Mouse (Mus musculus) hindbrain, embryonic 13.5 days (tissue): ENCODE results near the gene Auts2. TPM values are rescaled to one million over a fixed set of nuclear protein-coding genes. Genes with fewer than 3 reads are reported as not detected.

Experiments
- ATAC-seq: fragments of 200-750 bp; cut with Nextera tagmentation; 2 replicates; pipeline ENCODE4 v1.8.0; 2017; ENCODE audit warnings: moderate TSS enrichment; ENCODE audit not compliant: low FRiP score
- H3K27ac ChIP-seq: fragments of 300-500 bp; sonication (generic); 2 replicates; pipeline ENCODE4 v1.5.1; 2015; ENCODE audit warnings: inconsistent platforms, mild to moderate bottlenecking, moderate library complexity
- H3K27me3 ChIP-seq: fragments of 300-500 bp; sonication (generic); 2 replicates; pipeline ENCODE4 v1.6.1; 2015; ENCODE audit warnings: mild to moderate bottlenecking, inconsistent platforms
- H3K36me3 ChIP-seq: fragments of 300-500 bp; sonication (generic); 2 replicates; pipeline ENCODE4 v1.6.1; 2015; ENCODE audit warnings: mild to moderate bottlenecking, inconsistent platforms
- H3K4me1 ChIP-seq: fragments of 300-500 bp; sonication (generic); replicated peaks from 2 replicates; pipeline ENCODE4 v1.6.1; 2015; ENCODE audit warnings: inconsistent platforms
- H3K4me2 ChIP-seq: fragments of 300-500 bp; sonication (generic); 2 replicates; pipeline ENCODE4 v1.6.1; 2015; ENCODE audit warnings: inconsistent platforms, mild to moderate bottlenecking, moderate library complexity
- H3K4me3 ChIP-seq: fragments of 300-500 bp; sonication (generic); 2 replicates; pipeline ENCODE4 v1.5.1; 2015; ENCODE audit warnings: mild to moderate bottlenecking, inconsistent platforms
- H3K9ac ChIP-seq: fragments of 300-500 bp; sonication (generic); 2 replicates; pipeline ENCODE4 v1.6.1; 2015; ENCODE audit warnings: mild to moderate bottlenecking, inconsistent platforms
- H3K9me3 ChIP-seq: fragments of 300-500 bp; sonication (generic); 2 replicates; pipeline ENCODE4 v1.6.1; 2016; ENCODE audit warnings: inconsistent platforms
- WGBS: fragments of 180-500 bp; shearing (Covaris S2); methylation state at CpG from one replicate; pipeline ENCODE4 v1.1.7; 2015; 5-methylcytosine and 5-hydroxymethylcytosine counted together
- polyA plus RNA-seq: library from polyadenylated mRNA; unstranded; fragments of >200 nt; fragmentation: Nextera tagmentation; extraction: Ambion mirVana; gene quantifications from 2 replicates; pipeline ENCODE4 v1.2.1, GENCODE M21; 2015

Auts2 gene
- polyA plus RNA-seq, 1 experiment from 2014 or later: 89.9 TPM

DNA sequence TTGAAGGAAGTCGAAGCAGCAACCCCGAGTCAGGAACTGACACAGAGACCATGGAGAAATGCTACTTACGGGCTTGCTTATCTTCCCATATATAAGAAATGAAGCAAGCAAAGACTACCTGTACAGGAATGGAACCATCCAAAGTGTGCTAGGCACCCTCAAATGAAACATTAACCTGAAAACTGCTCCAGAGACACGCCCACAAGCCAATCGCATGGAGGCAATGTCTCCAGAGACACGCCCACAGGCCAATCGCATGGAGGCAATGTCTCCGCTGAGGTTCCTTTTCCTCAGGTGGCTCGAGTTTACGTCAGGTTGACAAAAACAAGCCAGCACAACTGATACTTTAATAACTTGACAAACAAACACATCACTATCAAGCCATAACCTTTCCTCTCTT lies 379.2 kb downstream of the Auts2 start:
- Histone ChIP-seq H3K27ac (no peak overlapping the region), H3K36me3 (no peaks in the 10 kb centered on the region), H3K27me3 (no peaks in the 10 kb centered on the region), H3K9ac (no peak overlapping the region), H3K4me2 (no peak overlapping the region), H3K9me3 (no peaks in the 10 kb centered on the region), H3K4me1 (peaks cover 32% of the 10 kb centered on the region), H3K4me3 (no peak overlapping the region)
- 77% methylated on average over 10 of the region's 10 CpGs for WGBS
- ATAC-seq: no peak

DNA sequence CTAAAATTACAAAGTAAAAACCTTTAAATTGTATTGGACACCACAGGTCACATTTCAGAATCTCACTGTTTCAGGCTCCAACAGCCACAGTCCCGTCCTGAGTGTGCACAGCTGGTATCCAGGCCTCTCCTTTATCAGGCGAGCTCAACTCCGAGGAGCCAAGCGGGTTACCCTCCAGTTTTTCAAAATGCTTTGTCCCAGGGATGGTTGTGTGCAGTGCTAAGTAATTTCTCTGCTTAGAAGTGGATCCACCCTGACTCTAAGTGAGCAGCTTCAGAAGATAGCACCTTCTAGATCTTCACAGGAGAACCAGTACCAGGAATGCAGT lies 381.0 kb downstream of the Auts2 start:
- peaks cover 29% of the 10 kb centered on the region for H3K4me1 ChIP-seq
- WGBS: 30% methylated on average over 4 of the region's 4 CpGs
- H3K27ac ChIP-seq: 0 out of 2 replicates have a peak overlapping the region, but pooled peaks have one; percentile 59
- H3K36me3 ChIP-seq: no peaks in the 10 kb centered on the region
- H3K9me3 ChIP-seq: no peaks in the 10 kb centered on the region
- no peak overlapping the region for H3K4me2 ChIP-seq
- H3K27me3 ChIP-seq: no peaks in the 10 kb centered on the region
- no peak overlapping the region; the same call in 1 of the 2 replicates for H3K9ac ChIP-seq
- no peak overlapping the region for H3K4me3 ChIP-seq
- no peak for ATAC-seq

DNA sequence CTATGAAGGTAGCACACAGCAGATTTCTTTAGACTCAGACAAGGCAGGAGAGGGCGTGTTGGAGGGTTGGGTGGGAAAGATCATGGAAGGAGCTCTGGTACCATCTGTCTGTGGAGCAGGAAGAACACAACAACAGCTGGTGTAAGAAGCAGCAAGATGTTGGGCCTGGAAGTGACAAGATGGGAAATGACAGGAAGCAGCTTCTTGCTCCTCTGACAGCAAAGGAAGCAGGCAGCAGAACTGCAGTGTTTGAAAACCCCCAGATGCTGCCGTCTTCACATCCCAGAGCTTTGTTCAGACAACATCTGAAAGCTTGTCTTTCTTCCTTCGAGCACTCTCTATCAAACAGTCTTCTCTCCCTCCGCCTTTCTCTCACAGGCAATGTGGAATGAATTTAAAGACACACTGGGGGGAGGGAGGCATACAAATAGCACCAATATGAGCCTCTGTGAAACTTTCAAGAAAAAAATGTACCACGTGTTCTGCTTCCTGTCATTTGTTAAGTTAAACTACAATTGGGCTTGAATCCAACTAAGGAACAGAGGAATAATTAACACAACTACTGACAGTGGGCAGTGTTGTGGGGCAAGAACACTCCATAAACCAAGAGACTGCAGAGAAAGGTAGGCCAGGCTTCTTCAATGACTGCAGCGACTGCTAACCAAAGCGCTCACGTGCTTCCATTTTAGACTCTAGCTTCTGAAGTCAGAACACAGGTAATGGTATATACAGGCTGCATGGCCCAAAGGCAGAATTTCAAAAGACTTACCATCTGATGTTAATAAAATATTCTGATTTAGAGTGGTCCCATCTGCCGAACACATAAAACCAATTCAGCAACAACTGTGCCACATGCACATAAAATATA lies 381.6 kb downstream of the Auts2 start:
- 40% methylated on average over 9 of the region's 9 CpGs for WGBS
- Histone ChIP-seq H3K4me2 (no peak overlapping the region), H3K4me3 (no peak overlapping the region), H3K27ac (peak overlapping the region; percentile 59; the same call in 1 of the 2 replicates), H3K9ac (no peak overlapping the region; the same call in 1 of the 2 replicates), H3K9me3 (no peaks in the 10 kb centered on the region), H3K36me3 (no peaks in the 10 kb centered on the region), H3K4me1 (peaks cover 29% of the 10 kb centered on the region), H3K27me3 (no peaks in the 10 kb centered on the region)
- no peak for ATAC-seq

DNA sequence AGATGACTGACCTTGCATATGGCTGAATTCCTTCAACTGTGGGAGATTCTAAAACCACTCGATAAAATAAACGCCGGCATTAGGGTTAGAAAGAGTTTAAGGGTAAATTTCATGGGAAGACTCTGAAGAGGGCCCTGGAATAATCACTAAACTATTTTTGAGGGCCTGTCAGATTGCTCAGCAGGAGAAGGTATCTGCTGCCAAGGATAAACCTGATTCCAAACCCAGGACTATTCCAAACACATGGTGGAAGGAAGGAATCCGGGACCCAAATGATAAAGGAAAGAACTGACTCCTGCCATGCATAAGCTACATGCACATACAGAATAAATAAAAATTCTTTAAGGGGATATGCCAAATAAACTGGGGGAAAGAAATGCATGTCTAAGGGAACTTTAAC lies 399.0 kb downstream of the Auts2 start:
- no peaks in the 10 kb centered on the region for H3K36me3 ChIP-seq
- WGBS: 94% methylated on average over 4 of the region's 4 CpGs

DNA sequence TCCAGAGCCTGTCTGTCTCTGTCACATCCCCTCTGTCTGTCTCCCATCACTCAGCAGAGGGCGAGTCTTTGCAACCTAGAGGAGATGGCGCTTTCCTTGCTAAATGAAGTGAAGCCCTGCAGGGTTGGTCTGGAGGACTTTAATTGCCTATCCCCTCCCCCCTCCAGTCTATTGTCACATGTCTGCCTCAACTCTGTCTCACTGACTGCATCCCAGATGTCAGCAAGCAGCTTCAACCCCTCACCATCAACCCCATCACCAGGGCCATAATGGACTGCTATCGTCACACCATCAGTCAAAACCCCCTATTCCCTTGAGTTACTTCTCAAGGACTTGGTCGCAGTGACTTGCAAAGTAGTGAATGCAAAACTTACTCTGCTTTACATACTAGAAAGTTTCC lies 402.3 kb downstream of the Auts2 start:
- no peak for ATAC-seq
- Histone ChIP-seq H3K9ac (no peak overlapping the region), H3K36me3 (no peaks in the 10 kb centered on the region), H3K9me3 (no peaks in the 10 kb centered on the region), H3K4me3 (no peak overlapping the region), H3K27ac (no peak overlapping the region), H3K4me1 (peaks cover 30% of the 10 kb centered on the region), H3K27me3 (no peaks in the 10 kb centered on the region), H3K4me2 (no peak overlapping the region)
- 50% methylated on average over 4 of the region's 4 CpGs for WGBS

More for the DNA sequence above, 399.0 kb downstream of the Auts2 start:
- no peaks in the 10 kb centered on the region for H3K9me3 ChIP-seq
- no peaks in the 10 kb centered on the region for H3K27me3 ChIP-seq
- peaks cover 31% of the 10 kb centered on the region for H3K4me1 ChIP-seq
- H3K27ac ChIP-seq: no peak overlapping the region
- H3K4me3 ChIP-seq: no peak overlapping the region
- H3K4me2 ChIP-seq: no peak overlapping the region
- ATAC-seq: no peak
- no peak overlapping the region for H3K9ac ChIP-seq

DNA sequence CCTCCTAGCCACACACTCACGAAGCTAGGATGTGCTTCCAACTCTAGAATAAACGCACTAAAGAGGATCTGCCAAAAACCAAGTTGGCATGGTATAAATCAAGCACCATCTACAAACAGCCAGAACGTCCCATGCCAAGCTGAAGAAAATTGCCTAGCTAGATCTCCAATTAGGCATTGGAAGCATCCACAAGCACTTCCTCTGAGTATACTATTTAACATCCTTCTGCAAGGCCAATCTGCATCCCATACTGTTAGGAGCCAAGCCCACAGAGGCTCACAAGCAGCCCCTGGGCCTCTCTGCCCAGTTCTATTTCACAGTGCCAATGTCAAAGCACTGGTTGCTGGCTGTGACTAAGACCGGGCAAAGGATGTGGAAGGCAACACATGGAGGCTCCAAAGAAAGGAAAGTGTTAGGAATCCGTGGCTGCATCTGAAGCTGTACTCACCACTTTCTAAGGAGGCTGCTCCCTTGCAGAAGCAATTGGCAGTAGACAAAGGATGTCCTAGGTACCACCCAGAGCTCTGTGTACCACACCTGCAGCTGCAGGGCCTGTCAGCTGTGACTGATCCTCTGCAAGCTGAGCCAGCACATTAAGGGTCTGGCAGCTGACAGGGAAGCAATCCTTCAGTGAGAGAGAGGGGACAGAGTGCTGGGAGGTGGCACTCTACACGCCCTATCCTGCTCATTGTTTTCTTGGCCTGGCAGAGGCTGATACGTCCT lies 407.0 kb downstream of the Auts2 start:
- H3K4me1 ChIP-seq: peaks cover 30% of the 10 kb centered on the region
- no peaks in the 10 kb centered on the region for H3K9me3 ChIP-seq
- no peak overlapping the region for H3K9ac ChIP-seq
- no peak for ATAC-seq
- H3K27me3 ChIP-seq: no peaks in the 10 kb centered on the region
- H3K27ac ChIP-seq: peak overlapping the region; percentile 52
- H3K36me3 ChIP-seq: no peaks in the 10 kb centered on the region
- H3K4me3 ChIP-seq: no peak overlapping the region
- no peak overlapping the region for H3K4me2 ChIP-seq
- WGBS: 59% methylated on average over 7 of the region's 7 CpGs

DNA sequence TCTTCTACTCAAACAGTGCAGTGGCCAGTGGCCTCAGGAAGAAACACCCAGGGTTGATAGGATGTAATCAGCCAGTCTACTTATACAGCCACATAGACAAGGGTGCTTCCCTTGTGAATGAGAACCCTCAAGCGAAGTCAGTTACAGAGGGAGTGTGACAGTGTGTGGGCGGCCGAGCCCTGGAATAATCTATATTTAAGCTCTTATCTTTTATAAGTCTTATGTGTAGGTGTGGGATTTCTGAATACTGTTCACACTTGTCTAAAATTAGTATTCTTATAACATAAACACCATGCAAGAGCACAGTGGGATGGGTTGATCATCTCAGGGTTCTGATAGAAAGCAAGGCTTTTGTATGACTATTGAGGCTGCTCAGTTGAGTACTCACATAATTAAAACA lies 411.2 kb downstream of the Auts2 start:
- Histone ChIP-seq H3K36me3 (no peaks in the 10 kb centered on the region), H3K9ac (no peak overlapping the region), H3K9me3 (no peaks in the 10 kb centered on the region), H3K4me1 (peaks cover 42% of the 10 kb centered on the region), H3K4me2 (no peak overlapping the region), H3K27ac (no peak overlapping the region), H3K27me3 (no peaks in the 10 kb centered on the region), H3K4me3 (no peak overlapping the region)
- ATAC-seq: no peak
- WGBS: 97% methylated on average over 3 of the region's 3 CpGs

DNA sequence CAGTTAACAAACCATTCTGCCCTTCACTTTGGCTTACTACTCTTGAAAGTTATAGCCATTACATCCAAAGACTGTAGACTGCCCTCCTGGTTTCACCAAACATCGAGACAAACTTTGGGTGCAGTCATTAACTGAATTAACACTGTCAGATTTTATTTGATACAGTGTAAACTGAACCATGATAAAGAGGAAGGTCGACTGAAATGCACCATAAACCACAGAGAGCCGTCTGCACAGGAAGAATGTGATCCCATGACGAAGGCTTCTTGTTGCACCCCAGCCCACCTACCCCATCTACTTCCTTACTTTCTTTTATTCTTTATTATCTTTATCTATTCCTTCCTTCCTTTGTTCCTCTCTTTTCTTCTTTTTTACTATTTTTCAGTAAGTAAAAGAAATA lies 412.6 kb downstream of the Auts2 start:
- no peak overlapping the region for H3K27ac ChIP-seq
- no peak for ATAC-seq
- WGBS: 50% methylated on average over 4 of the region's 4 CpGs
- H3K27me3 ChIP-seq: no peaks in the 10 kb centered on the region
- no peaks in the 10 kb centered on the region for H3K9me3 ChIP-seq
- H3K4me1 ChIP-seq: peaks cover 34% of the 10 kb centered on the region
- no peak overlapping the region for H3K9ac ChIP-seq
- no peak overlapping the region for H3K4me2 ChIP-seq
- no peak overlapping the region for H3K4me3 ChIP-seq
- H3K36me3 ChIP-seq: no peaks in the 10 kb centered on the region

DNA sequence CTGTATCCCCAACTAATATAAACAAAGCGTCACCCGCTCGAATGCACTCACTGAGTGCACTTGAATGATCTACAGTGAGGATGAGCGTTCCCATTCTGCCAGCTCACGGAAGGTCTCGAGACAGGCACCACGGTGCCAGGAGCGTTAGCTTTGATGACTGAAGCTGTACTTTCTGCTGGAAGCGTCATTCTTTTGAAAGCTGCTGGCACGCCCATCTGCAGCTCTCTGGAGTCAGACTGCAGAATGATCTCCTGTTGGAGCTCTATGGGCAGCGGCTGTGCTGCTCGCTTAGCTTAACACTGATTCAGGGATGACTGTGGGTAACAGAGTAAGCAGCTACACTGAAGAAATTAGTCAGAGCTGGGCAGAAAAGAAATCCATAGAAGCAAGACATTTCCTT lies 416.5 kb downstream of the Auts2 start:
- H3K9me3 ChIP-seq: no peaks in the 10 kb centered on the region

DNA sequence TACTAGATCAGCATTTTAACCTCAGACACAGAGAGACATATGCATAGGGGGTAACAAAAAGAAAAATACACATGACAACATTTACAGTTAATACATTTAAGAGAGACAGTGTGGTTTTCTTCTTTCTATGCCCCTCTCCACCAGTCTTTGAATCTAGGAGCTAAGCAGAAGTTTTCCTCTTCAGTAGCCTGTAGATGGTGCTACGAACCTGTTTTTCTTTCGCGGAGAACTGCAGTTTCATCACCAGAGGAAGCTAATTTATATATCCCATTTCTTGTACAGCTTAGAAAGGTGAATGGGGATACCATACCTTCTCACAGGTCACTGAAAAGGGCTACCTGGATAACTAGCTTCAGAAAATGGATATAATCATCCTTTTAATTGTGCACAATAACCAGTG lies 427.5 kb downstream of the Auts2 start:
- no peaks in the 10 kb centered on the region for H3K36me3 ChIP-seq
- H3K4me2 ChIP-seq: no peak overlapping the region
- no peaks in the 10 kb centered on the region for H3K27me3 ChIP-seq
- ATAC-seq: no peak
- WGBS: 72% methylated on average over 3 of the region's 3 CpGs
- H3K27ac ChIP-seq: no peak overlapping the region
- no peaks in the 10 kb centered on the region for H3K9me3 ChIP-seq
- peaks cover 16% of the 10 kb centered on the region for H3K4me1 ChIP-seq
- H3K4me3 ChIP-seq: no peak overlapping the region
- no peak overlapping the region for H3K9ac ChIP-seq

More for the DNA sequence above, 416.5 kb downstream of the Auts2 start:
- Histone ChIP-seq H3K27ac (no peak overlapping the region), H3K4me1 (peaks cover 30% of the 10 kb centered on the region), H3K27me3 (no peaks in the 10 kb centered on the region), H3K9ac (no peak overlapping the region), H3K4me2 (no peak overlapping the region), H3K4me3 (no peak overlapping the region), H3K36me3 (no peaks in the 10 kb centered on the region)
- 73% methylated on average over 12 of the region's 12 CpGs for WGBS
- ATAC-seq: no peak

DNA sequence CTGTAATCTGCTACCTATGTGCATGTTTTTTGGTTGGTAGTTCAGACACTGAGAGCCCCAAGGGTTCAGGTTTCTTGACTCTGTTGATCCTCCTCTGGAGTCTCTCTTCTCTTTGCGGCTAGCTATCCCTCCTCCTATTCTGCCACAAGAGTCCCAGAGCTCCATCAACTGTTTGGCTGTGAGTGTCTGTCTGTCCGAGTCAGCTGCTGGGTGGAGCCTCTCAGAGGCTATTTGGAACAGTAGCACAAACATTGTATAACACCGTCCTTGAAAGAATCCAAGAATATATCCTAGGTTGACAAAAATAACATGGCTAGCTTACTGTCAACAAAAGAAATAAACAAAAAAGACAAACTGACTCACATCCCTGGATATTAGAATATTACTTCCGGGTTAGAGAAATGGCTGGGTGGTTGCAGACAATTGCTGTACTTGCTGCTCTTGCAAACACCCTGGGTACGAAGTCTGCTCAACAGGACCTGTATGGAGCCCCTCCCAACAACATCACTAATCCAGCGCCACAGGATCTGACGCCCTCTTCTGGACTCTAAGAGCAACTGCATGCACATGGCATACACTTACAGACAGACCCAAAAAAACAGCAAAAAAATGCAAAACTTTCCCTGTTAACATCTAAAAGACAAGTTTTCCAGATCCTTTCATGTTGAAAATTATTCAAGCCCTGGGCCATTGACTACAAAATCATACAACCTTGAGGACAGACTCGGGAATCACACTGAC lies 428.4 kb downstream of the Auts2 start:
- H3K9ac ChIP-seq: no peak overlapping the region
- H3K4me1 ChIP-seq: peaks cover 16% of the 10 kb centered on the region
- H3K27me3 ChIP-seq: no peaks in the 10 kb centered on the region
- no peaks in the 10 kb centered on the region for H3K36me3 ChIP-seq
- WGBS: 79% methylated on average over 8 of the region's 8 CpGs
- H3K9me3 ChIP-seq: no peaks in the 10 kb centered on the region
- no peak overlapping the region for H3K27ac ChIP-seq
- no peak for ATAC-seq
- no peak overlapping the region for H3K4me2 ChIP-seq
- no peak overlapping the region for H3K4me3 ChIP-seq

DNA sequence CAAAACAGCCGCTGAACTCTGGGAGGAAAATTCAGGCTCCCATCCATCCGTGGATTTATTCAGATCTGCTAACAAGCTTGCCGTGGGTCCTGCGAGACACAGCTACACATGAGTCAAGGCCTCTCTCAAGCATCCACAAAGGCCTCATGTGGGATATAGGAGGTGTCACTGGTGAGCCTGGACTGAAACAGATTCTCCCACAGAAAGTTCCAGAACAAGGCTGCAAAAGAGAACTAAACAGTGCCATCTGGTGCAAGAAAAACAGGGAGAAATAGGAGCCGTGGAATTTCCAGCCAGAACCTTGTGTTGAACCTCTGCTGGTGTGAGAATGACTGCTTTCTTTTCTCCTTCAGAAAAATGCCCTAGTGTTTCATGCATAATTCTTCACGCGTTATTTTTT lies 429.7 kb downstream of the Auts2 start:
- Histone ChIP-seq H3K4me3 (no peak overlapping the region), H3K4me2 (no peak overlapping the region), H3K9me3 (no peaks in the 10 kb centered on the region), H3K27ac (no peak overlapping the region), H3K4me1 (peaks cover 16% of the 10 kb centered on the region), H3K36me3 (no peaks in the 10 kb centered on the region), H3K9ac (no peak overlapping the region), H3K27me3 (no peaks in the 10 kb centered on the region)
- no peak for ATAC-seq
- WGBS: 73% methylated on average over 7 of the region's 7 CpGs
